Mouse (Mus musculus): ENCODE measurements around the gene Tdp2. TPM values are rescaled to one million over a fixed set of nuclear protein-coding genes. Genes with fewer than 3 reads are reported as not detected.

Gene Tdp2
- polyA plus RNA-seq, 1 experiment from 2014 or later: 83.7 TPM

DNA sequence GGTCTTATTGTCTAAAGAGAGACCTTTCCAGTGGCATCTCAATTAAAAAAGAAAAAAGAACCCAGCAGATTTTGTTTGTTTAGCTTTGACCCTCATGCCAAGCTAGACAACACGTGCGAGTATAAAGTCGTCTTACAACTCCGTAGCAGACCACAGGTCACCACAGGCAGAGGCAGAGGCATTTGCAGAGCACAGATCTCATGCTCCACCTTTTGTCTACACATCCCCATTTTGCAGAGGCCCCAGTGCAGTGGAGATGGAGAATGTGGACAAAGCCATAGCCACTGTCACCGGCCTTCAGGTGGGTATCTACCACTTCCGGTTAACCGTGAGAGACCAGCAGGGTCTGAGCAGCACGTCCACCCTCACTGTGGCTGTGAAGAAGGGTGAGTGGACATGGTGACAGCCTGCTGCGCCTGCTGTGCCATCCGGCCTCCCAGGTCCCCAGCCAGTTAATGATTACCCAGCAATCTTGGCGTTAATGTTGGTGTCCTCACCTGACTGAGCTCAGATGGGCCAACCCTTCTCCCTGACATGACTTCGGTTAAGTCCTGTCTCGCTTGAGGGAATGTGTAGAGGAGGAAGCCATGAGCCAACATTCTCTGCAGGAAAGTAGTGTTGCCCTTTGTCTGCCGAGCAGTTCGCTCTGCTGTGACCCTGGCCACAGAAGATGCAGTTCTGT lies 48.0 kb downstream of the Tdp2 start:
- Histone ChIP-seq H3K4me2 (ENCODE audit: low read depth, low read length) (no peak overlapping the region), H3K4me1 (ENCODE audit: control insufficient read depth, insufficient read depth, low read length) (no peaks in the 10 kb centered on the region), H3K27ac (replicated peaks; ENCODE audit: low read depth, low read length) (no peak overlapping the region), H3K4me3 (ENCODE audit: low read depth, low read length) (no peak overlapping the region), H3K9ac (replicated peaks; ENCODE audit: low read length) (no peak overlapping the region), H3K9me3 (replicated peaks; ENCODE audit: control insufficient read depth, low read length) (no peaks in the 10 kb centered on the region), H3K27me3 (ENCODE audit: control insufficient read depth, insufficient read depth, low read length) (no peaks in the 10 kb centered on the region), H3K36me3 (replicated peaks; ENCODE audit: control insufficient read depth, insufficient read depth, low read depth, low read length) (no peaks in the 10 kb centered on the region)
- WGBS: 89% methylated on average over 15 of the region's 15 CpGs
- no peak for DNase-seq (ENCODE audit: low spot score)
- ATAC-seq (replicated peaks; ENCODE audit: insufficient number of reproducible peaks, low FRiP score, low TSS enrichment, low read depth): no peak

GRCm38 (mm10) chr13:24880208-24880607 lies 48.7 kb downstream of the Tdp2 start:
- H3K27me3 ChIP-seq (ENCODE audit: control insufficient read depth, insufficient read depth, low read length): no peaks in the 10 kb centered on the region
- DNase-seq (ENCODE audit: low spot score): no peak
- H3K36me3 ChIP-seq (replicated peaks; ENCODE audit: control insufficient read depth, insufficient read depth, low read depth, low read length): no peaks in the 10 kb centered on the region
- whole genome bisulfite sequencing: 84% methylated on average over 6 of the region's 6 CpGs
- H3K4me3 ChIP-seq (ENCODE audit: low read depth, low read length): no peak overlapping the region
- no peak overlapping the region for H3K27ac ChIP-seq (replicated peaks; ENCODE audit: low read depth, low read length)
- ATAC-seq (replicated peaks; ENCODE audit: insufficient number of reproducible peaks, low FRiP score, low TSS enrichment, low read depth): no peak
- H3K9ac ChIP-seq (replicated peaks; ENCODE audit: low read length): no peak overlapping the region
- no peaks in the 10 kb centered on the region for H3K4me1 ChIP-seq (ENCODE audit: control insufficient read depth, insufficient read depth, low read length)
- no peaks in the 10 kb centered on the region for H3K9me3 ChIP-seq (replicated peaks; ENCODE audit: control insufficient read depth, low read length)
- no peak overlapping the region for H3K4me2 ChIP-seq (ENCODE audit: low read depth, low read length)

- DNase-seq (ENCODE audit: low spot score): no peak
- 90% methylated on average over 5 of the region's 5 CpGs for WGBS
- Histone ChIP-seq H3K27me3 (ENCODE audit: control insufficient read depth, insufficient read depth, low read length) (no peaks in the 10 kb centered on the region), H3K4me3 (ENCODE audit: low read depth, low read length) (no peak overlapping the region), H3K4me2 (ENCODE audit: low read depth, low read length) (no peak overlapping the region), H3K36me3 (replicated peaks; ENCODE audit: control insufficient read depth, insufficient read depth, low read depth, low read length) (no peaks in the 10 kb centered on the region), H3K9me3 (replicated peaks; ENCODE audit: control insufficient read depth, low read length) (no peaks in the 10 kb centered on the region), H3K27ac (replicated peaks; ENCODE audit: low read depth, low read length) (no peak overlapping the region), H3K9ac (replicated peaks; ENCODE audit: low read length) (no peak overlapping the region), H3K4me1 (ENCODE audit: control insufficient read depth, insufficient read depth, low read length) (no peaks in the 10 kb centered on the region)
- ATAC-seq (replicated peaks; ENCODE audit: insufficient number of reproducible peaks, low FRiP score, low TSS enrichment, low read depth): no peak
Observed at GRCm38 (mm10) chr13:24880704-24881103, 49.2 kb downstream of the Tdp2 start.

DNA sequence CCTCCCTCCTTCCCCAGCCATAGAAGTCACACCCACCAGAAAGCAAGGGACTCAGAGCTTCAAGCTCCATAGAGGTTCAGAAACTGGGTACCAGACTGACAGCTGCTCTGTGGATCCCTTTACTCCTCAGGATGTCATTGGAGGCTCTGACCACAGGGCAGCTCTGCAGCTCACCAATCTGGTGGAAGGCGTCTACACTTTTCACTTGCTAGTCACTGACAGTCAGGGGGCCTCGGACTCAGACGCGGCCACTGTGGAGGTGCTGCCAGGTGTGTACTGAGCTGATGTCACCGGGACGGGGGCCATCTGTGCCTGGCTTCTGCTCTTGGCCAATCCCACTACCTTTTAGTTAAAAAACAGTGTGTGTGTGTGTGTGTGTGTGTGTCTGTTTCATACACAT lies 50.9 kb downstream of the Tdp2 start:
- Histone ChIP-seq H3K4me2 (ENCODE audit: low read depth, low read length) (no peak overlapping the region), H3K36me3 (replicated peaks; ENCODE audit: control insufficient read depth, insufficient read depth, low read depth, low read length) (no peaks in the 10 kb centered on the region), H3K9ac (replicated peaks; ENCODE audit: low read length) (no peak overlapping the region), H3K4me3 (ENCODE audit: low read depth, low read length) (no peak overlapping the region), H3K9me3 (replicated peaks; ENCODE audit: control insufficient read depth, low read length) (no peaks in the 10 kb centered on the region), H3K27me3 (ENCODE audit: control insufficient read depth, insufficient read depth, low read length) (no peaks in the 10 kb centered on the region), H3K27ac (replicated peaks; ENCODE audit: low read depth, low read length) (no peak overlapping the region), H3K4me1 (ENCODE audit: control insufficient read depth, insufficient read depth, low read length) (no peaks in the 10 kb centered on the region)
- DNase-seq (ENCODE audit: low spot score) (no peak), ATAC-seq (replicated peaks; ENCODE audit: insufficient number of reproducible peaks, low FRiP score, low TSS enrichment, low read depth) (no peak)
- WGBS: 87% methylated on average over 6 of the region's 6 CpGs

- H3K4me2 ChIP-seq (ENCODE audit: low read depth, low read length): no peak overlapping the region
- H3K27ac ChIP-seq (replicated peaks; ENCODE audit: low read depth, low read length): no peak overlapping the region
- no peak overlapping the region for H3K9ac ChIP-seq (replicated peaks; ENCODE audit: low read length)
- no peak overlapping the region for H3K4me3 ChIP-seq (ENCODE audit: low read depth, low read length)
- 65% methylated on average over 1 of the region's 1 CpGs for WGBS
- DNase-seq (ENCODE audit: low spot score) (no peak), ATAC-seq (replicated peaks; ENCODE audit: insufficient number of reproducible peaks, low FRiP score, low TSS enrichment, low read depth) (no peak)
- no peaks in the 10 kb centered on the region for H3K36me3 ChIP-seq (replicated peaks; ENCODE audit: control insufficient read depth, insufficient read depth, low read depth, low read length)
- no peaks in the 10 kb centered on the region for H3K27me3 ChIP-seq (ENCODE audit: control insufficient read depth, insufficient read depth, low read length)
- no peaks in the 10 kb centered on the region for H3K4me1 ChIP-seq (ENCODE audit: control insufficient read depth, insufficient read depth, low read length)
- no peaks in the 10 kb centered on the region for H3K9me3 ChIP-seq (replicated peaks; ENCODE audit: control insufficient read depth, low read length)
Observed at GRCm38 (mm10) chr13:24889554-24889953, 58.1 kb downstream of the Tdp2 start.

Other genes starting within 250 kb of the Tdp2 start
- gene Ripor2, start 249.5 kb upstream of the Tdp2 start, polyA plus RNA-seq (2014; fragmentation: Nextera tagmentation; extraction: Ambion mirVana): 3.5 and 3.7 TPM in 2 replicates
- gene Armh2, start 90.4 kb upstream of the Tdp2 start, polyA plus RNA-seq (2014; fragmentation: Nextera tagmentation; extraction: Ambion mirVana): not detected in 2 replicates
- 154 and 172 TPM in 2 replicates for gene Gmnn, start 69.8 kb upstream of the Tdp2 start, polyA plus RNA-seq (2014; fragmentation: Nextera tagmentation; extraction: Ambion mirVana)
- 21.0 and 21.2 TPM in 2 replicates for gene BC005537, start 30.0 kb upstream of the Tdp2 start, polyA plus RNA-seq (2014; fragmentation: Nextera tagmentation; extraction: Ambion mirVana)
- gene Acot13, start 139 bp upstream of the Tdp2 start, polyA plus RNA-seq (2014; fragmentation: Nextera tagmentation; extraction: Ambion mirVana): 71.0 and 72.3 TPM in 2 replicates
- gene D130043K22Rik, start 13.5 kb downstream of the Tdp2 start, polyA plus RNA-seq (2014; fragmentation: Nextera tagmentation; extraction: Ambion mirVana): 0.22 and 0.34 TPM in 2 replicates
- gene Aldh5a1, start 106.0 kb downstream of the Tdp2 start, polyA plus RNA-seq (2014; fragmentation: Nextera tagmentation; extraction: Ambion mirVana): 7.5 and 7.8 TPM in 2 replicates
- gene Gpld1, start 111.5 kb downstream of the Tdp2 start, polyA plus RNA-seq (2014; fragmentation: Nextera tagmentation; extraction: Ambion mirVana): 0.49 and 0.57 TPM in 2 replicates
- 23.5 and 29.2 TPM in 2 replicates for gene Mrs2, start 188.7 kb downstream of the Tdp2 start, polyA plus RNA-seq (2014; fragmentation: Nextera tagmentation; extraction: Ambion mirVana)
- 1.7 and 1.9 TPM in 2 replicates for gene Dcdc2a, start 224.3 kb downstream of the Tdp2 start, polyA plus RNA-seq (2014; fragmentation: Nextera tagmentation; extraction: Ambion mirVana)

Data from embryonic facial prominence, embryonic 11.5 days (tissue).